Mouse (Mus musculus): ENCODE measurements around the gene Ppp1r32. TPM values are rescaled to one million over a fixed set of nuclear protein-coding genes. Genes with fewer than 3 reads are reported as not detected.
A peak's percentile ranks its signal among the peaks of the same experiment; 100 is the strongest.

Ppp1r32 gene
- total and polyA plus RNA-seq, 2 experiments from 2014 or later = 5.0 to 7.8 TPM

GRCm38 (mm10) chr19:10472958-10473357 lies 9.8 kb downstream of the Ppp1r32 start:
- no peaks in the 10 kb centered on the region for H3K27me3 ChIP-seq (ENCODE audit: insufficient read depth, low read length)
- no peak overlapping the region for H3K27ac ChIP-seq (ENCODE audit: low read depth, low read length)
- no peak overlapping the region for H3K9ac ChIP-seq (replicated peaks; ENCODE audit: low read length, poor library complexity, severe bottlenecking)
- no peak overlapping the region for H3K4me3 ChIP-seq (ENCODE audit: low read depth, low read length)
- H3K4me1 ChIP-seq (ENCODE audit: insufficient read depth, low read length) = no peaks in the 10 kb centered on the region
- H3K9me3 ChIP-seq (ENCODE audit: low read length) = no peaks in the 10 kb centered on the region
- H3K36me3 ChIP-seq (ENCODE audit: insufficient read depth, low read length) = no peaks in the 10 kb centered on the region
- ATAC-seq (ENCODE audit: low FRiP score) (no peak), DNase-seq (ENCODE audit: low spot score) (no peak)
- no peak overlapping the region for H3K4me2 ChIP-seq (ENCODE audit: low read depth, low read length, poor library complexity, severe bottlenecking)
- 79% methylated on average over 3 of the region's 3 CpGs for WGBS
- no peak for TF ChIP-seq CTCF (IDR thresholded peaks at IDR 0.05)

GRCm38 (mm10) chr19:10469171-10469658 lies 13.5 kb downstream of the Ppp1r32 start:
- no peak overlapping the region for H3K4me3 ChIP-seq (ENCODE audit: low read depth, low read length)
- WGBS = 69% methylated on average over 8 of the region's 8 CpGs

GRCm38 (mm10) chr19:10464427-10464826 lies 18.3 kb downstream of the Ppp1r32 start:
- TF ChIP-seq CTCF (IDR thresholded peaks at IDR 0.05) = no peak
- no peak overlapping the region for H3K4me2 ChIP-seq (ENCODE audit: low read depth, low read length, poor library complexity, severe bottlenecking)

More at GRCm38 (mm10) chr19:10469171-10469658, 13.5 kb downstream of the Ppp1r32 start:
- TF ChIP-seq CTCF (IDR thresholded peaks at IDR 0.05) = no peak
- 0 out of 2 replicates have a peak, but pooled peaks have one; percentile 34 for ATAC-seq (ENCODE audit: low FRiP score)
- Histone ChIP-seq H3K9me3 (ENCODE audit: low read length) (no peaks in the 10 kb centered on the region), H3K27me3 (ENCODE audit: insufficient read depth, low read length) (no peaks in the 10 kb centered on the region; the same call in 1 of the 2 replicates), H3K27ac (ENCODE audit: low read depth, low read length) (no peak overlapping the region), H3K36me3 (ENCODE audit: insufficient read depth, low read length) (no peaks in the 10 kb centered on the region), H3K4me1 (ENCODE audit: insufficient read depth, low read length) (no peaks in the 10 kb centered on the region), H3K4me2 (ENCODE audit: low read depth, low read length, poor library complexity, severe bottlenecking) (no peak overlapping the region), H3K9ac (replicated peaks; ENCODE audit: low read length, poor library complexity, severe bottlenecking) (no peak overlapping the region)
- no peak for DNase-seq (ENCODE audit: low spot score)

GRCm38 (mm10) chr19:10461584-10461983 lies 21.1 kb downstream of the Ppp1r32 start:
- TF ChIP-seq CTCF (IDR thresholded peaks at IDR 0.05) = no peak
- H3K36me3 ChIP-seq (ENCODE audit: insufficient read depth, low read length) = no peaks in the 10 kb centered on the region
- no peaks in the 10 kb centered on the region for H3K9me3 ChIP-seq (ENCODE audit: low read length)
- H3K4me3 ChIP-seq (ENCODE audit: low read depth, low read length) = no peak overlapping the region
- ATAC-seq (ENCODE audit: low FRiP score) (no peak), DNase-seq (ENCODE audit: low spot score) (no peak)
- no peak overlapping the region for H3K9ac ChIP-seq (replicated peaks; ENCODE audit: low read length, poor library complexity, severe bottlenecking)
- no peak overlapping the region for H3K27ac ChIP-seq (ENCODE audit: low read depth, low read length)
- no peaks in the 10 kb centered on the region for H3K4me1 ChIP-seq (ENCODE audit: insufficient read depth, low read length)
- peaks cover 17% of the 10 kb centered on the region for H3K27me3 ChIP-seq (ENCODE audit: insufficient read depth, low read length)
- WGBS = 51% methylated on average over 7 of the region's 7 CpGs
- H3K4me2 ChIP-seq (ENCODE audit: low read depth, low read length, poor library complexity, severe bottlenecking) = no peak overlapping the region

More at GRCm38 (mm10) chr19:10464427-10464826, 18.3 kb downstream of the Ppp1r32 start:
- Histone ChIP-seq H3K36me3 (ENCODE audit: insufficient read depth, low read length) (no peaks in the 10 kb centered on the region), H3K27me3 (ENCODE audit: insufficient read depth, low read length) (peaks cover 8% of the 10 kb centered on the region), H3K9me3 (ENCODE audit: low read length) (no peaks in the 10 kb centered on the region), H3K27ac (ENCODE audit: low read depth, low read length) (no peak overlapping the region), H3K9ac (replicated peaks; ENCODE audit: low read length, poor library complexity, severe bottlenecking) (no peak overlapping the region), H3K4me3 (ENCODE audit: low read depth, low read length) (no peak overlapping the region), H3K4me1 (ENCODE audit: insufficient read depth, low read length) (no peaks in the 10 kb centered on the region)
- 27% methylated on average over 4 of the region's 4 CpGs for WGBS
- DNase-seq (ENCODE audit: low spot score) (no peak), ATAC-seq (ENCODE audit: low FRiP score) (no peak)

GRCm38 (mm10) chr19:10459907-10460306 lies 22.8 kb downstream of the Ppp1r32 start:
- Histone ChIP-seq H3K36me3 (ENCODE audit: insufficient read depth, low read length) (no peaks in the 10 kb centered on the region), H3K27ac (ENCODE audit: low read depth, low read length) (no peak overlapping the region), H3K4me1 (ENCODE audit: insufficient read depth, low read length) (peaks cover 5% of the 10 kb centered on the region; the same call in 1 of the 2 replicates), H3K4me2 (ENCODE audit: low read depth, low read length, poor library complexity, severe bottlenecking) (no peak overlapping the region), H3K9me3 (ENCODE audit: low read length) (no peaks in the 10 kb centered on the region), H3K4me3 (ENCODE audit: low read depth, low read length) (no peak overlapping the region), H3K9ac (replicated peaks; ENCODE audit: low read length, poor library complexity, severe bottlenecking) (no peak overlapping the region), H3K27me3 (ENCODE audit: insufficient read depth, low read length) (peaks cover 29% of the 10 kb centered on the region)
- ATAC-seq (ENCODE audit: low FRiP score) (no peak), DNase-seq (ENCODE audit: low spot score) (no peak)
- 42% methylated on average over 11 of the region's 11 CpGs for WGBS
- TF ChIP-seq CTCF (IDR thresholded peaks at IDR 0.05) = no peak

- no peaks in the 10 kb centered on the region for H3K36me3 ChIP-seq (ENCODE audit: insufficient read depth, low read length)
- WGBS = 16% methylated on average over 8 of the region's 8 CpGs
- TF ChIP-seq CTCF (IDR thresholded peaks at IDR 0.05) = no peak
- peak overlapping the region; percentile 56; the same call in 1 of the 2 replicates for H3K4me3 ChIP-seq (ENCODE audit: low read depth, low read length)
- H3K9me3 ChIP-seq (ENCODE audit: low read length) = no peaks in the 10 kb centered on the region
- DNase-seq (ENCODE audit: low spot score) (peak; percentile 38), ATAC-seq (ENCODE audit: low FRiP score) (no peak)
- H3K9ac ChIP-seq (replicated peaks; ENCODE audit: low read length, poor library complexity, severe bottlenecking) = no peak overlapping the region
- H3K27me3 ChIP-seq (ENCODE audit: insufficient read depth, low read length) = peaks cover 33% of the 10 kb centered on the region
- H3K4me2 ChIP-seq (ENCODE audit: low read depth, low read length, poor library complexity, severe bottlenecking) = peak overlapping the region; percentile 76
- no peak overlapping the region for H3K27ac ChIP-seq (ENCODE audit: low read depth, low read length)
- peaks cover 5% of the 10 kb centered on the region; the same call in 1 of the 2 replicates for H3K4me1 ChIP-seq (ENCODE audit: insufficient read depth, low read length)
Measured at GRCm38 (mm10) chr19:10458096-10458495, 24.6 kb downstream of the Ppp1r32 start.
